Mouse (Mus musculus) megakaryocyte, embryonic 14.5 days (primary cell): ENCODE data around the gene Itga7. TPM values are rescaled to one million over a fixed set of nuclear protein-coding genes. Genes with fewer than 3 reads are reported as not detected.

Source experiments
- H3K27me3 ChIP-seq: replicated peaks from 2 replicates; pipeline ENCODE3; 2012; ENCODE audit warnings: inconsistent platforms
- H3K36me3 ChIP-seq: replicated peaks from 2 replicates; pipeline ENCODE3; 2012; ENCODE audit warnings: low read length, inconsistent platforms, mixed read lengths
- H3K4me1 ChIP-seq: 2 replicates; pipeline ENCODE4 v1.6.1; 2012; ENCODE audit warnings: inconsistent platforms
- H3K4me3 ChIP-seq: replicated peaks from 2 replicates; pipeline ENCODE3; 2012; ENCODE audit warnings: moderate library complexity, mild to moderate bottlenecking, inconsistent platforms
- H3K9me3 ChIP-seq: 2 replicates; pipeline ENCODE4 v1.6.1; 2012; ENCODE audit warnings: inconsistent platforms
- FLI1 ChIP-seq: IDR thresholded peaks from 2 replicates; pipeline ENCODE4 v1.6.1; 2012; ENCODE audit warnings: low read length, inconsistent platforms, mixed read lengths
- GATA1 ChIP-seq: IDR thresholded peaks from 3 replicates; pipeline ENCODE4 v1.6.1; 2012; ENCODE audit warnings: mixed read lengths, low read length, inconsistent platforms, borderline replicate concordance
- polyA plus RNA-seq: library from polyadenylated mRNA; stranded (reverse); fragments of >175 nt; gene quantifications from 2 replicates; pipeline ENCODE4 v1.2.3, GENCODE M21; 2012; ENCODE audit warnings: low replicate concordance; ENCODE audit not compliant: insufficient read depth

The Itga7 gene
- 1.1 and 1.9 TPM in 2 replicates for polyA plus RNA-seq

DNA sequence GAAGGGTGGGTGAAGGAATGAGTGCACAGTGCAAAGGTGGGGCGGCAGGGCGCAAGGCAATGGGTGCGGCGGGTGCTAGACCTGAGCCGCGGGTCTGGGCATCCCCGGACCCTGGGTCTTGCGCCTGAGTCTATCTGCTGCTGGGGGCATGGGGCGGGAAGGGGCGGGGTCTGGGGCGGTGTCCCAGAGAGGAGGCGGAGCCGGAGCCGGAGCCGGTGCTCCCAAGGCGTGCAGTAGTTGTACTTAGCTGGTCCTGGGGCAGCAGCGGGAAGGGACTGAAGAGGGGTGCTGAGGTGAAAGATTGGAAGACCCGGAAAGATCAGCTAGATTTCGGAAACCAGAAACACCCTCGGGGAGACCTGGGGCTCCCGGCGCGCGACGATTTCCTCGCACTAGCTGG, at the start of gene Itga7:
Gene Itga7, plus strand, starts transcription at position 245 of the 400 bp plus-strand sequence.
- Histone ChIP-seq H3K9me3 (no peaks in the 10 kb centered on the region), H3K36me3 (no peaks in the 10 kb centered on the region), H3K4me3 (peak within 1 kb of the TSS; percentile 80), H3K4me1 (peaks cover 67% of the 10 kb centered on the region), H3K27me3 (peaks cover 72% of the 10 kb centered on the region)
- TF ChIP-seq FLI1 = no peak
- no peak for TF ChIP-seq GATA1

DNA sequence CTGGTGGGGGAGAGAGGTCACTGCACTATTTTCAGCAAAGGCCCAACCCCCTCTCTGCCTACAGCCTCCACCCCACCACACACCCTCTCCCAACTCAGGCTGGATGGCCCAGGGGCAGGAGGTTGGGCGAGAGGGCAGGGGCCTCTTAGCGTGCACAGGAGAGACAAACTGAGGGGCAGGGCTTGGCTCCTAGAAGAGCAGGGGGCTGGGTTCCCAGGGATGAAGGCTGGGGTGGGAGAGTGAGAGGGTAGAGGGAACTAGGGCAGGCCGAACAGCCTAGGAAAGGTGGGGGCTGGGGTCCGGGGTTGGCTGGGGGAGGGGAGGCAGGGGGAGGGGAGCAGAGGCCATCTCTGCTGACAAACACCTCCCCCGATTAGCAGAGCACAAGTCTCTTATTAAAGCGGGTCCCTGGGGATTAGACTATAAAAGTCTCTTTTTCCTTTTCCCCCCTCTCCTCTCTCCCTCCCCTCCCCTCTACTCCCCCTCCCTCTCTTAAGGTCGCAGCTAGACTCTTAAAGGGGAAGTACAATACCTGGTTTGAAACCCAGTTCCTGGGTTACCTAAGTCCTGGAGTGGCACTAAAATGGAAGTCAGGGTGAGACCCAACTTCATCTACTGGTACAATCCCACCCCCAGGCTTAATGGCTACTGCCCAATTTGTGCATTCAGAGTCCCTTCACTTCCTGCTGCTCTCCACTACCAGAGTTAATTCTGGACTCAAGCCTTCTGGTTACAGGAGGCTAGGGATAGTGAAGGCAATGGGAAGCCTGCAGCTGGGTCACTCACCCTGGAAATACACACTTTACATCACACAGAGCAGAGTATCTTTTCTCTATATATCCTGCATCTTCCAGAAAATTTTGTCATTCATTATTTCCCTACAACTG, 44.4 kb upstream of the Itga7 start:
- Histone ChIP-seq H3K36me3 (peaks cover 5% of the 10 kb centered on the region), H3K4me1 (peaks cover 39% of the 10 kb centered on the region), H3K4me3 (no peak overlapping the region), H3K27me3 (peaks cover 58% of the 10 kb centered on the region), H3K9me3 (no peaks in the 10 kb centered on the region)
- TF ChIP-seq GATA1 = no peak

DNA sequence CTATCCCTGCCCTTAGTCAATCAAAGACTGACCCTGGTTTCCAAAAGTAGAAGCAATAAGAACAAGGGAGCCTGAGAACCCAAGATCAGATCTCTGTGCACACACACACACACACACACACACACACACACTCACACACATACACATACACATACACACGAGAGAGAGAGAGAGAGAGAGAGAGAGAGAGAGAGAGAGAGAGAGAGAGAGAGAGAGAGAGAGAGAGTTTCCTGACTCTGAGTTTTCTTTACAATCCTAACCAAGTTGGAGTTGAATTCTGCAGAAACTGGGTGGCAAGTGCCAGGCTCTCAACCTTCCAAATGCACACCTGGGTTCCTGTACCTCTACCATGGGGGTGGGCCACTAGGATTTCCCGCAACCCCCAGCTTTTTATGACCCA, 43.8 kb upstream of the Itga7 start:
- H3K4me1 ChIP-seq = peaks cover 39% of the 10 kb centered on the region
- H3K9me3 ChIP-seq = no peaks in the 10 kb centered on the region
- no peak overlapping the region for H3K4me3 ChIP-seq
- TF ChIP-seq GATA1 = no peak
- TF ChIP-seq FLI1 = no peak
- peaks cover 5% of the 10 kb centered on the region for H3K36me3 ChIP-seq
- H3K27me3 ChIP-seq = peaks cover 63% of the 10 kb centered on the region

DNA sequence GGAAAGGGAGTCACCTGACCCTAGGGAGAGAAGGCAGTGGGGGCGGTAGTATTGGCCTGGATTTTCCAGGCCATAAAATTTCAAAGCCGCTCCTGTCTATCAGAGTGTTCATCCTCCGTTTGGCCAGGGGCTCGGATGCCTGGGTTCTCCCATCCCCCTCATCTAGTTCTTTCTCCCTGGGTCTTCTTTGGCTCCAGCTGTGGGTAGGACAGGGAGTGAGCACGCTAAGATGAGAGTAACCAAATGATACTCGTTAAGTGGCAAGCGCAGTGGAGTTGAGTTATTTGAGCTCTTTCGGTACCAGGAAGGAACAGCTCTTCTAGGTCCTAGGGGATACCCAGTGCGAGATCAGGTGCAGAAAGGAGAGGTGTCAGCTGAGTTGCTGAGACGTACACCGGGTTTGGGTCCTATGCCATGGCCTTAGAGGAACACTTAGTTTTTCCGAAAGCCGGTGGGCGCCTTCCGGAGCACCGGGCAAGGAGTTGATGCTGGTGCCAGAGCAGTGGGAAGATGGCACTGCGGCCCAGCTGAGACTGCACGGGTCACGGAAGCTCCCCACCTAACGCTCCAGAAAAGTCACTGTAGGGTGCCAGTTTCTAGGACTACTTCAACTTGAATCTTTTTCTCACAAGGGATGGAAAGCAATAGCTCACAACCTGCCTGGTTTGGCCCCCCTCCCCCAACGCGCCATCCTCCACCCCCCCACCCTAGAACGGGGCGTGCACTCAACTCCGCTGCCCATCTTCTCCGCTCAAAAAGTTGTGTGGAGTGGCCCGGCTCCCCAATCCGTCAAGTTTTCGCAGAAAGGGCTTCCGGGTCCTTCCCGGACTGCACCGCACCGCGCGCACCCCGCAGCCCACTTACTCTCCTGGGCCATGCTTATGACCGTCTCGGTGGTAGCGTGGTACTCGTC, 43.0 kb upstream of the Itga7 start:
- H3K36me3 ChIP-seq = peaks cover 5% of the 10 kb centered on the region
- TF ChIP-seq FLI1 (no peak), GATA1 (no peak)

DNA sequence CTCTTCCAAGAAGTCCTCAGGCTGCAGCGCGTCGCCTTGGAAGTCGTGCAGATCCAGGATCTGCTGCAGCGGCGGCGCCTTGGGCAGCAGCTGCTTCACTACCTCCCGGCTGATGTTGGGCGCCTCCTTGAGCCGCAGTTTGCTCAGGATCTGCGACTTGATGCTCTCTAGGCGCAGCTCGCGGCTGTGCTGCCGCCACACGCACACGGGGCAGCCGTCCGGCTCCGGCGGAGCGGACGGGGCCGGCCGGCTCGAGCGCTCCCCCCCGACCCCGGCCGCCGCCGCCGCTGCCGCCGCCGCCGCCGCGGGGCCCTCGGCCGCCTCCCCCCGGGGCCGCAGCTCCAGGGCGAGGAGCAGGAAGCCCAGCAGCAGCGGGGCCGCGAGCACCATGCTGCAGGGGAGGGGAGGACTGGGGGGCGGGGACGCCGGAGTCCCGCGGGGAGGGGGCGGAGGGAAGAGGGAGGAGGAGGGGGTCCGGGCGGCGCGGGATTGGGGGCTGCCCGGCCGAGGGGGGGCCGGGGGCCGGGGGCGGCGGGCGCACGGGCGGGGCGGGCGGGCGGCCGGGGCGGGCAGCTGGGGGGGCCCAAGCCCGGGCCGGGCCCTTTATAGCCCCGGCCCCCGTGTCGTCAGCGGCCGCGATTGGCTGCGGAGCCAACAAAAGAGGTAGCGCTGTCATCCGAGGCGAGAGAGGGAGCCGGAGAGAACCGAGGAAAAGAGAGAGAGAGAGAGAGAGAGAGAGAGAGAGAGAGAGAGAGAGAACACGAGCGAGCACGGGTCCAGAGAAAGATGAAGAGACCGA, 42.1 kb upstream of the Itga7 start, which contains the start of gene Gdf11:
Gene Gdf11, minus strand, starts transcription at position 423 of the 799 bp plus-strand sequence.
- Histone ChIP-seq H3K27me3 (peaks cover 71% of the 10 kb centered on the region), H3K9me3 (no peaks in the 10 kb centered on the region), H3K4me3 (peak within 1 kb of the TSS; percentile 95), H3K4me1 (peaks cover 55% of the 10 kb centered on the region), H3K36me3 (no peaks in the 10 kb centered on the region)
- TF ChIP-seq FLI1 (no peak), GATA1 (no peak)

More for the DNA sequence above, 43.0 kb upstream of the Itga7 start:
- H3K4me3 ChIP-seq = peak overlapping the region; percentile 95
- peaks cover 47% of the 10 kb centered on the region for H3K4me1 ChIP-seq
- H3K9me3 ChIP-seq = no peaks in the 10 kb centered on the region
- peaks cover 65% of the 10 kb centered on the region for H3K27me3 ChIP-seq

DNA sequence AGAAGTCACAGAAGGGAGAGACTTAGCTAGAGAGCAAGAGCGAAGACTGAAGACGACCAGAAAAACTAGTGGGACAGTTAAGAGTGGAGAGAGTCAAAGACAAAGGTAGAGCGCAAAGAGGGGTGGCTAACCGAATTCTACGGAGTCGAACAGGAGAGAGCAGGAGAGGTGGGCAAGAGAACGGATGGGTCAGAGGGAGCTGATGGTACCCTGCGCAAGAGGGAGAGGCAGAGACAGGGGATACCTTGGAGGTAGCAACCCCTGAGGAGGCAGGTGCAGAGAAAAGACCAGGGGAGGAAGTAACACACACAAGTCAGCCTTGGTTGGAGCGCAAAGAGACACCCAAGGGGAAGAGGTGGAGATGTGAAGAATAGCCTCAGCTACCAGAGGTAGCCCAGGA, 41.4 kb upstream of the Itga7 start:
- H3K9me3 ChIP-seq = no peaks in the 10 kb centered on the region
- H3K27me3 ChIP-seq = peaks cover 70% of the 10 kb centered on the region
- H3K4me1 ChIP-seq = peaks cover 62% of the 10 kb centered on the region
- H3K36me3 ChIP-seq = no peaks in the 10 kb centered on the region
- peak overlapping the region; percentile 95 for H3K4me3 ChIP-seq
- TF ChIP-seq GATA1 = no peak
- no peak for TF ChIP-seq FLI1

DNA sequence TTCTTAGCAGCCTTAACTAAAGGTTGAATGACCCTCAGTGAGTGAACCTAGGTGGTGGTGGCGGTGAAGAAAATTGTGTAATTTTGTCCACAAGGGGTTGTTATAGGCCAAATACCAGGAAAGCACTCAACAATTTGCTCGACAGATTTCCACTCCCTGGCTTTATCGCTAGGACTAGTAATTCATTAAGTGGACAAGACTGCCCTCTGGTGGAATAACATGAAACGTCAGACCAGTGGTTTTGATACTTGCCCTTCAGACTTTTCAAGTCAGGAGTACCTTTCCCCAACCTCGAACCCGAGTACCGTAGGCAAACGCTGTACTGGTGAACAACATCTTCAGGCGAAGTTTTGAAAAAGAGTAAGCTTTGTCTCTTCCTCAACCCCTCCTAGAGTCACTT, 38.2 kb upstream of the Itga7 start:
- Histone ChIP-seq H3K36me3 (no peaks in the 10 kb centered on the region), H3K4me3 (peak overlapping the region; percentile 86), H3K9me3 (no peaks in the 10 kb centered on the region), H3K27me3 (peaks cover 48% of the 10 kb centered on the region), H3K4me1 (peaks cover 56% of the 10 kb centered on the region)
- no peak for TF ChIP-seq FLI1
- TF ChIP-seq GATA1 = no peak

DNA sequence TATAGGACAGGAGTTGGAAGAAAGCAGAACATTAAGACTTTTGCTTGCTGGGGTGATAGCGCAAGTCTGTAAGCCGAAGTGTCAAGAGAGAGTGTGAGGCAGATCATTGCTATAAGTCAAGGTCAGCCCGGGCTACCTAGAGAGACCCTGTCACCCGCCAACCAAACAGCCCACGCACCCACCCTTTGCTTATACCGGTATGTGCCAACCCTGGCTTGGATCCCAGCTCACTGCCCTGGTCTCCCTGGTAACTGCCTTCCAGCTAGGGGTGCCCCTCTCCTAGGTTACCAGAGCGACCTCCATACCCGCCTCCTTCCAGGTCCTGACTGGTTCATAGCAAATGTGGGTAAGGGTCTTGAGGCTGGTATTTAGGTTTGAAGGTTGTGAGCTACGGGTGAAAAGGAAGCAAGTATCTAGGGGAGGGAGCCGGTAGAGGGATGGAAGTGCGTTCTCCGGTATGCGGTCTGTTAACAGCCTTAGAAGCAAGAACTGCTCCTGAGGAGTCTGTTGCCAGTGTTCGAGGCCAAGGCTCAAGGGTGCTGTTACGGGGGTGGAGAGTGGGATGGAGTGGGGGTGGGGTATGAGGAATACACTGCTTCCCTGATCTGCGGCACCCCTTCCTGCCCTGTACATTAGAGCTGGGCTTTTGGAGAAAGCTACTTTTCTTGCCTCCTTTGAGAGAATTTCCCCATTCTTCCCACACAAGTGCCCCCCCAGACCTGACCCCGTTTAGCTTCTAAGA, 37.5 kb upstream of the Itga7 start:
- Histone ChIP-seq H3K4me3 (peak overlapping the region; percentile 86), H3K36me3 (no peaks in the 10 kb centered on the region), H3K4me1 (peaks cover 56% of the 10 kb centered on the region), H3K9me3 (no peaks in the 10 kb centered on the region), H3K27me3 (peaks cover 41% of the 10 kb centered on the region)
- TF ChIP-seq GATA1 = no peak
- no peak for TF ChIP-seq FLI1

DNA sequence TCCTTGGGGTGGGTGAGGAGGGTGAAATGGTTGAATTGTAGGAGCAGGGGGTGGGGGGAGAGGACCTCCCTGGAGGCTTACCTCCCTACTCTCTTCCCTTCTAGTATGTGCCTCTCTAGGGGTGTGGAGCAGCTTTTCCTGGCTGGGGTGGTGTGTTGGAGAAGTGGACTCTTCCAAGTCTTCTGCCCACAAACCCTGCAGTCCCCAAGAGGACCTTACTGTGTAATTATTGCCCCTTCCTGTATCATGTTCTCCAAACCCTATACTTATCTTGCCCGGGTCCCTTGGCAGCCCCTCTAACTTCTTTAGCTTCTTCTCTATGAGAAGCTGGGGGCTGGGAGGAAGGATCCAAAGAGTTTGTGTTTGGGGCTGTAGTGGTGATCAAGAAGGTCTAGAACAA, 36.8 kb upstream of the Itga7 start:
- H3K4me3 ChIP-seq = no peak overlapping the region
- peaks cover 38% of the 10 kb centered on the region for H3K27me3 ChIP-seq
- no peaks in the 10 kb centered on the region for H3K36me3 ChIP-seq
- peaks cover 60% of the 10 kb centered on the region for H3K4me1 ChIP-seq
- no peaks in the 10 kb centered on the region for H3K9me3 ChIP-seq
- TF ChIP-seq GATA1 = no peak
- no peak for TF ChIP-seq FLI1
